Mouse (Mus musculus) right cerebral cortex, postnatal 4 days (tissue): ENCODE data around the gene Mrpl46.

Experiments
- DNase-seq: peaks from one replicate; pipeline ENCODE4 v3.0.0-alpha.2; 2022

Gene Mrpl46

GRCm38 (mm10) chr7:78767929-78768531, 15.3 kb downstream of the Mrpl46 start:
- DNase-seq: no peak

DNA sequence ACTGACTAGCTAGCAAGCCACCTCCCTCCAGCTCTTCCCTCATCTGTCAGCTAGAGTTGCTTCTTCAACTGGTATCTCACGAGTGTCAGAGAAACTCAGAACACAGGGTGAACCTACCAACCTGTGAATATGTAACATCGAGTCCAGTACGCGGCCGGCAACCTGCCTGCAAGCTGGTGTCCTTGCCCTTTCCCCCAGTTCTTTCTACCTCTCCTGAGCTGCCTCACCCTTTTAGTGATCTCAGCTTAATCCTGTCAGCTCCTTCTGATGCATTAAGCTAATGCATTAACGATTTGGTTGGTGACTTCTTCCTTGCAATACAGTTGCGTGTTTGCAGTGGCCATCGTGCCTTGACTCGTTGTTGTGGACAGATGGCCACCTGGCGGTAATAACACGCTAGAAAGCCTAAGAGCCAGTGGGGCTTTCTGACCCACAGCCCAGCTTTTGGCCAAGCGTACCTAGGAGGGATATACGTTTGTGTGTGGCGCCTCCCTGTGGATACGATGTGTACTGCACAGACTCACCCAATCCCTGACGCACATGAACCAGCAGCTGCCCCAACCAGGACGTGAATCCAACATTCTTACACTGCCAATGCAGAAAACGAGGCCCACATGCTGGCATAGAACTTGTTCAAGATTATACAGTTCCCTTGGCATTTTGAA, 17.2 kb downstream of the Mrpl46 start:
- peak; percentile 96 for DNase-seq

DNA sequence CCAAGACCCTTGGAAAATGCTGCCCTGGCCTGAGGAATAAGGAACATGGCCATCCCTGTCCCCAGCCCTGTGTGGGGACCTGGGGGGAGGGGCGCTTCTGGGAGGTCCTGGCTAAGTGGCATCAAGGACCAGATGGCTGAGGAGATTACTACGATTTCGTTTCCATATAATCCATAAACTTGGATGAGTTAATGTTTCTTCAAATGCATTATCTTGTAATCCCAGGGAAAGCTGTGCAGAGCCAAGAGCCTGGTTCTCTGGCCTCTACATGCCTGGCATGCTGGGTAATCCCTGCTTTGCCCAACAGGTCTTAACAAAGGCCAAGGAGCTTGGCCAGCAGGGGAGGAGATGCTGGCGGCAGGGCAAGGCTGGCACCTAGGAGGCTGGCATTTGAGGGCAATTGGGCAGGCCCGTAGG, 18.1 kb downstream of the Mrpl46 start:
- no peak for DNase-seq

- DNase-seq: no peak
These were observed 19.5 kb downstream of the Mrpl46 start for GRCm38 (mm10) chr7:78763801-78764200.

DNA sequence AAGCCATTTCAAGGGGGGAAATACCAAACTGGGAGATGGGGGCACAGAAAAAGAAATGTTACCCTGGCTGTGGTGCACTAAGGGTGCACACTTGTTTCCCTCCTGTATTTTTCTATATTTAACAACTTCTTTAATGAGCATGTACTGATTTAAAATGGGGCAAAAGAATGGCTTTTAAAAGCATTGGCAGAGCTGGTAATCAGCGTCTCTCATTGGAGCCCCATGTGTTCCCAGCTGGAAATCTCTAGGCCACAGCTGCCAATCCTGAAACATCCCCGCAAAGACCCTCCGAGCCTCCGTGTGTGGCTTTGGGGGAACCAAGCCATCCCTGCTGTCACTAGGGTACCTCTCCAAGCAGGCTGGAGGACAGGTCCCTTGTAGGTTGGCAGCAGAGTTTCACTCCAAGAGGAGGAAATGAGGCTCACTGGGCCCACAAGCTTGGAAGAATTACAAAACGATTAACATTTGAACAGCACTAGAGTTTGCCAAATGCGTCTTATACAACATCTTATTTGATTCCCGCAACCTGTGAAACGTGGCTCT, 28.8 kb downstream of the Mrpl46 start:
- DNase-seq: no peak

- DNase-seq: no peak
These were observed 29.4 kb downstream of the Mrpl46 start for GRCm38 (mm10) chr7:78753752-78754457.

- no peak for DNase-seq
These were observed 30.4 kb downstream of the Mrpl46 start for GRCm38 (mm10) chr7:78752961-78753360.

DNA sequence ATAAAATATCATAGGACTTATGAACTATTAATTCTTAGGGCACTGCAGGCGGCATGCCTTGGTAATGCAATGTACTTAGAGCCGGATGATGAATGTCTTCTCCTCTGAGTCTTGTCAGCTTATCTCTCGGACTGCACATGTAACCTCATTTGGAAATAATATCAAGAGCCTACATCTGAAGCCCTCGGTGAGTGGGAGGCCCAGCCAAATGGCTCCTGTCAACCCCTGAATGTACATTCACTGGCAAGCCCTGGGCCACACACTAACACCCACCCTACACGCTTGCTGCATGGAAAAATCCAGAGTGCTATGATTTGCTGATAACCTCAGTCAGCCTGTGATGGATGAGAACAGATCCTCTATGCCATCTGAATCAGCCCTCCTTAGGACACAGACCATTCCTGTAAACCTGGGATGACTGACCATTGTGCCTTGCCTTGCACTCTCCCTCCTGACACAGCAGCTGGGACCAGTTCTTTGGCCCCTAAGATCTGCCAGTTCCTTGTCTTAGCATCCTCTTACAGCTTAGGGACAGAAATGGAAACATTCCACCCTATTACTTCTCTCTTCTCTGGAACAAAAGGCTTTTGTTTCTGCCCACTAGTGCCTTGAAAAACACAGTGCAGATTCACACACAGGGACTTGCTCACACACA, 39.5 kb downstream of the Mrpl46 start:
- no peak for DNase-seq

DNA sequence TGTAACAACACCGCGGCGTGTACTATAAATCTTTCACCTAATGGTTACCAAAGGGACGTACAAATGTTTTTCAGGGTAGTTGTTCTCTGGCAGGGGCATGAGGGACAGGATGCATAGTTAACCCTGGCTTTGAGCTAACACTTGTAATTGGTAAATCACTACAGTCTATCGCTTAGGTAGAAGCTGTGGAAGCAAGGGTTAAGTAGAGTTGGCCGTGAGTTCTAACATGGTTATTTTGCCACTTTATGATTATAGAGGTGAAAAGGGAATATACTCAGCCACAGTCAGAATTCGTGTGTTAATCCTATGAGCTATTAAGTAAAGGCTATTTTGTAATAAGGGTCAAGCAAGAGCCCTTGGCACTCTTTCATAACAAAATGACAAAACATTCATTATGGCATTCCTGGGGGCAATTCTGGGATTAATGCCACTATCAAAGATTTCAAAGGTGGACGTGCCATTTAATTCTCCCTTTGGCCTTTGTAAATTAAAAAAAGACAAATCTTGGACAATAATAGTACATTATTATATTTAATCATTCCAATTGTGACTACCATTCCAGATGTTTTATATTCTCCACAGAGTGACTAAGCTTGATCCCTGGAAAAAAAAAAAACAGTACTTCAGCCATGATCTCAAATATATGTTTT, 43.9 kb downstream of the Mrpl46 start:
- DNase-seq: no peak

- no peak for DNase-seq
These were observed 45.6 kb downstream of the Mrpl46 start, which contains the start of gene Ntrk3 for GRCm38 (mm10) chr7:78737614-78738210. TSS of gene Ntrk3 (minus strand) at chr7:78738012.

GRCm38 (mm10) chr7:78737196-78737595, 46.1 kb downstream of the Mrpl46 start:
- no peak for DNase-seq

GRCm38 (mm10) chr7:78731391-78731790, 51.9 kb downstream of the Mrpl46 start:
- no peak for DNase-seq
